Mouse (Mus musculus) CH12.LX (cell line): ENCODE results near the gene Msh5. TPM values are rescaled to one million over a fixed set of nuclear protein-coding genes. Genes with fewer than 3 reads are reported as not detected.

Experiments
- DNase-seq: peaks from one replicate; pipeline ENCODE4 v3.0.0-alpha.2; 2013; ENCODE audit errors: extremely low read depth
- H3K27ac ChIP-seq: 2 replicates; pipeline ENCODE4 v1.5.1; 2012; ENCODE audit warnings: low read depth, mild to moderate bottlenecking, control low read depth, moderate library complexity; ENCODE audit not compliant: insufficient read depth
- H3K27me3 ChIP-seq: replicated peaks from 2 replicates; pipeline ENCODE3; 2012; ENCODE audit warnings: inconsistent platforms
- H3K36me3 ChIP-seq, 2 experiments: replicated peaks in 1 of 2; 2 replicates each; pipeline versions ENCODE3 to v1.6.1; 2012; ENCODE audit warnings: inconsistent platforms in 1 of 2, low read length in 1 of 2, mild to moderate bottlenecking in 1 of 2, mixed read lengths in 1 of 2, moderate library complexity in 1 of 2; ENCODE audit not compliant: control insufficient read depth in 1 of 2, insufficient read depth in 1 of 2
- H3K4me1 ChIP-seq, 2 experiments: 2 replicates each; pipeline ENCODE4 v1.6.1; 2012; ENCODE audit warnings: inconsistent platforms in 1 of 2, moderate library complexity in 1 of 2; ENCODE audit not compliant: insufficient read depth in 2 of 2, control insufficient read depth in 1 of 2
- H3K4me2 ChIP-seq: 2 replicates; pipeline ENCODE4 v1.6.1; 2012; ENCODE audit warnings: low read depth, mild to moderate bottlenecking, control low read depth; ENCODE audit not compliant: poor library complexity, insufficient read depth, severe bottlenecking
- H3K4me3 ChIP-seq, 3 experiments: fragments of 150-350 bp in 1 of 3; sonication (generic) in 1 of 3; replicated peaks in 1 of 3; 2 replicates each; pipeline versions ENCODE3 to v1.5.1; 2011 to 2012; ENCODE audit warnings: low read depth in 2 of 3, low read length in 2 of 3, mild to moderate bottlenecking in 2 of 3, moderate library complexity in 2 of 3, control low read depth in 1 of 3, improper control_type of control experiment in 1 of 3, inconsistent platforms in 1 of 3, mixed read lengths in 1 of 3; ENCODE audit not compliant: poor library complexity in 1 of 3
- H3K79me2 ChIP-seq: replicated peaks from 2 replicates; pipeline ENCODE4 v1.6.1; 2012; ENCODE audit warnings: mild to moderate bottlenecking, moderate library complexity; ENCODE audit not compliant: control insufficient read depth, poor library complexity, insufficient read depth, severe bottlenecking; ENCODE audit errors: extremely low read depth
- H3K9ac ChIP-seq: 2 replicates; pipeline ENCODE4 v1.6.1; 2012; ENCODE audit warnings: low read depth, mild to moderate bottlenecking, control low read depth, moderate library complexity; ENCODE audit not compliant: insufficient read depth
- H3K9me3 ChIP-seq: replicated peaks from 2 replicates; pipeline ENCODE3; 2012; ENCODE audit warnings: low read length, inconsistent platforms, mixed read lengths
- BHLHE40 ChIP-seq: IDR thresholded peaks from 2 replicates; pipeline ENCODE4 v1.6.1; 2011; ENCODE audit warnings: mild to moderate bottlenecking, low read depth, low read length, improper control_type of control experiment
- CHD1 ChIP-seq: IDR thresholded peaks from 2 replicates; pipeline ENCODE4 v1.6.1; 2012; ENCODE audit warnings: low read depth, low read length, improper control_type of control experiment, inconsistent platforms
- CTCF ChIP-seq, 2 experiments: IDR thresholded peaks in 1 of 2; conservative IDR thresholded peaks in 1 of 2; 2 replicates each; pipeline ENCODE4 v1.5.1; 2011 to 2012; ENCODE audit warnings: low read depth in 2 of 2, low read length in 2 of 2, improper control_type of control experiment in 1 of 2, inconsistent platforms in 1 of 2, mild to moderate bottlenecking in 1 of 2, moderate library complexity in 1 of 2
- E2F4 ChIP-seq: IDR thresholded peaks from 2 replicates; pipeline ENCODE4 v1.6.1; 2011; ENCODE audit warnings: low read depth, low read length, improper control_type of control experiment; ENCODE audit not compliant: insufficient replicate concordance
- ELF1 ChIP-seq: IDR thresholded peaks from 2 replicates; pipeline ENCODE4 v1.6.1; 2014; ENCODE audit warnings: low read depth, mild to moderate bottlenecking, inconsistent platforms, low read length, improper control_type of control experiment
- HCFC1 ChIP-seq: IDR thresholded peaks from 2 replicates; pipeline ENCODE4 v1.6.1; 2012; ENCODE audit warnings: low read depth, mild to moderate bottlenecking, inconsistent platforms, low read length, improper control_type of control experiment
- IRF4 ChIP-seq: IDR thresholded peaks from 2 replicates; pipeline ENCODE4 v1.6.1; 2014; ENCODE audit warnings: low read depth, mild to moderate bottlenecking, inconsistent platforms, low read length, improper control_type of control experiment
- MAFK ChIP-seq: IDR thresholded peaks from 2 replicates; pipeline ENCODE4 v1.6.1; 2011; ENCODE audit warnings: low read length, improper control_type of control experiment; ENCODE audit not compliant: insufficient replicate concordance
- MAZ ChIP-seq: IDR thresholded peaks from 2 replicates; pipeline ENCODE4 v1.6.1; 2012; ENCODE audit warnings: low read depth, mild to moderate bottlenecking, inconsistent platforms, low read length, improper control_type of control experiment, moderate library complexity
- MXI1 ChIP-seq: IDR thresholded peaks from 2 replicates; pipeline ENCODE4 v1.6.1; 2011; ENCODE audit warnings: mild to moderate bottlenecking, low read depth, low read length, improper control_type of control experiment
- NELFE ChIP-seq: IDR thresholded peaks from 2 replicates; pipeline ENCODE4 v1.6.1; 2011; ENCODE audit warnings: low read depth, low read length, improper control_type of control experiment
- NRF1 ChIP-seq: IDR thresholded peaks from 2 replicates; pipeline ENCODE4 v1.6.1; 2014; ENCODE audit warnings: low read depth, mild to moderate bottlenecking, inconsistent platforms, low read length, improper control_type of control experiment, moderate library complexity
- POLR2AphosphoS2 ChIP-seq: IDR thresholded peaks from 2 replicates; pipeline ENCODE4 v1.6.1; 2011; ENCODE audit warnings: low read depth, low read length, improper control_type of control experiment
- RAD21 ChIP-seq: IDR thresholded peaks from 2 replicates; pipeline ENCODE4 v1.6.1; 2011; ENCODE audit warnings: low read depth, mild to moderate bottlenecking, low read length, improper control_type of control experiment, moderate library complexity
- RCOR1 ChIP-seq: conservative IDR thresholded peaks from 2 replicates; pipeline ENCODE4 v1.6.1; 2012; ENCODE audit warnings: low read depth, mild to moderate bottlenecking, inconsistent platforms, low read length, improper control_type of control experiment
- SIN3A ChIP-seq: IDR thresholded peaks from 2 replicates; pipeline ENCODE4 v1.6.1; 2012; ENCODE audit warnings: low read length, improper control_type of control experiment, inconsistent platforms
- SMC3 ChIP-seq: IDR thresholded peaks from 2 replicates; pipeline ENCODE4 v1.6.1; 2011; ENCODE audit warnings: low read depth, low read length, improper control_type of control experiment
- UBTF ChIP-seq: IDR thresholded peaks from 2 replicates; pipeline ENCODE4 v1.6.1; 2012; ENCODE audit warnings: low read depth, mild to moderate bottlenecking, inconsistent platforms, low read length, improper control_type of control experiment, moderate library complexity
- USF1 ChIP-seq: IDR thresholded peaks from 2 replicates; pipeline ENCODE4 v1.6.1; 2014; ENCODE audit warnings: low read depth, mild to moderate bottlenecking, inconsistent platforms, low read length, improper control_type of control experiment
- USF2 ChIP-seq: conservative IDR thresholded peaks from 2 replicates; pipeline ENCODE4 v1.6.1; 2011; ENCODE audit warnings: low read depth, low read length, improper control_type of control experiment
- ZC3H11A ChIP-seq: IDR thresholded peaks from 2 replicates; pipeline ENCODE4 v1.6.1; 2012; ENCODE audit warnings: low read depth, mild to moderate bottlenecking, inconsistent platforms, low read length, improper control_type of control experiment
- ZNF384 ChIP-seq: IDR thresholded peaks from 2 replicates; pipeline ENCODE4 v1.6.1; 2012; ENCODE audit warnings: low read depth, low read length, improper control_type of control experiment, inconsistent platforms
- dilution Hi-C: fragments of 300-500 bp; cut with MboI; formaldehyde crosslinking; loops from 2 replicates; pipeline ENCODE4 v1.14.3; 2020; ENCODE audit warnings: low sequenced_read_pairs; ENCODE audit not compliant: extremely low pct_unique_long_range_greater_than_20kb, extremely low pct_ligation_motif_present
- in situ Hi-C: fragments of 300-500 bp; cut with MboI; formaldehyde crosslinking; loops from 3 replicates; pipeline ENCODE4 v1.14.3; 2019; ENCODE audit warnings: low sequenced_read_pairs, low pct_ligation_motif_present, low pct_unique_long_range_greater_than_20kb, mixed read lengths
- polyA plus RNA-seq: library from polyadenylated mRNA; unstranded; fragments of >175 nt; gene quantifications from 2 replicates; pipeline ENCODE4 v1.2.1, GENCODE M21; 2012; ENCODE audit warnings: low read depth; ENCODE audit not compliant: insufficient read length
- total RNA-seq, 2 experiments: library from RNA; depleted of rRNA; stranded (reverse); fragments of 300-350 nt in 1 of 2; fragments of >200 nt in 1 of 2; gene quantifications; 2 replicates each; pipeline ENCODE4 v1.2.3; 2012 to 2014

Msh5 gene
- total and polyA plus RNA-seq, 3 experiments = 6.1 to 13.1 (median 10.6) TPM

- TF ChIP-seq MAZ = no peak
- TF ChIP-seq SIN3A = peak; percentile 98
- peak; percentile 91; the same call in 1 of the 2 replicates for TF ChIP-seq POLR2AphosphoS2
- peak; percentile 80 for TF ChIP-seq HCFC1
- no peak for TF ChIP-seq E2F4
- TF ChIP-seq CHD1 = no peak
- TF ChIP-seq MAFK = no peak
- TF ChIP-seq ZC3H11A = no peak
- TF ChIP-seq USF1 = no peak
- TF ChIP-seq MXI1 = peak; percentile 98
- TF ChIP-seq NELFE = peak; percentile 94
- TF ChIP-seq USF2 = no peak
- TF ChIP-seq IRF4 = no peak
- TF ChIP-seq UBTF = no peak
- peak; percentile 96 for TF ChIP-seq NRF1
- peak; percentile 45; the same call in 1 of the 2 replicates for TF ChIP-seq BHLHE40
These were observed 64.8 kb downstream of the Msh5 start, which contains the start of gene Lsm2 (continued) for GRCm38 (mm10) chr17:34981690-34982180.

DNA sequence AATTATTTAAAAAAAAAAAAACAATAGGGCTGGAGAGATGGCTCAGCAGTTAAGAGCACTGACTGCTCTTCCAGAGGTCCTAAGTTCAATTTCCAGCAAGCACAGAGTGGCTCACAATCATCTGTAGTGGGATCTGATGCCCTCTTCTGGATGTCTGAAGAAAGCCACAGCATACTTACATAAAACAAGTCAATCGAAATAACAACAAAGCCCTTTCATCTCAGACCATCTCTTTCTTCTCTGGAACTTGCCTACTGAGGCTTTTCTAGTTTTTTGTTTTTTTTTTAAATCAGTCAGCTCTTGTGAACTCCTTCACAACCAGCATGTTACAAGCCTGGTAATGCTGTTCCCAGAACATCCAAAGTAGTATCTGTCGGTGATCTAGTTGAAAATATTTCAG is 65.9 kb downstream of the Msh5 start:
- no peaks in the 10 kb centered on the region for H3K27me3 ChIP-seq
- H3K4me2 ChIP-seq = peak overlapping the region; percentile 95
- peaks cover 2% of the 10 kb centered on the region for H3K9me3 ChIP-seq
- TF ChIP-seq RAD21 (peak; percentile 61), CTCF (conservative IDR thresholded peaks at IDR 0.05 in 1 of 2, IDR thresholded peaks at IDR 0.05 in 1 of 2; ENCODE audit: low read depth in 2 of 2, low read length in 2 of 2) (peak in 1 of 2 experiments; percentile 74; a peak in 2 of 4 replicates), ZNF384 (no peak), RCOR1 (no peak), ELF1 (no peak), SMC3 (peak; percentile 62)
- dilution Hi-C loops = no loop called here
- H3K4me1 ChIP-seq = peaks cover 2 to 24% of the 10 kb centered on the region in 2 experiments; a peak in 3 of 4 replicates
- peak overlapping the region; percentile 50 to 95 (median 87) for H3K4me3 ChIP-seq
- in situ Hi-C loops = no loop called here
- H3K79me2 ChIP-seq = peaks cover 24% of the 10 kb centered on the region
- H3K27ac ChIP-seq = no peak overlapping the region
- H3K9ac ChIP-seq = peak overlapping the region; percentile 90
- H3K36me3 ChIP-seq = peaks cover 14 to 37% of the 10 kb centered on the region in 2 experiments
- DNase-seq = no peak
